Mouse (Mus musculus) forebrain, embryonic 10.5 days (tissue): ENCODE measurements around the gene Hamp2. TPM values are rescaled to one million over a fixed set of nuclear protein-coding genes. Genes with fewer than 3 reads are reported as not detected.

Experiments used
- DNase-seq: peaks from one replicate; pipeline ENCODE4 v3.0.0-alpha.2; 2017; ENCODE audit warnings: low spot score; ENCODE audit errors: extremely low spot score
- H3K27ac ChIP-seq: fragments of 300-500 bp; sonication (generic); 2 replicates; pipeline ENCODE4 v1.5.1; 2016; ENCODE audit warnings: mild to moderate bottlenecking
- H3K27me3 ChIP-seq: fragments of 300-500 bp; sonication (generic); 2 replicates; pipeline ENCODE4 v1.6.1; 2016; ENCODE audit warnings: mild to moderate bottlenecking; ENCODE audit not compliant: poor library complexity, severe bottlenecking
- H3K36me3 ChIP-seq: fragments of 300-500 bp; sonication (generic); replicated peaks from 2 replicates; pipeline ENCODE4 v1.6.1; 2016; ENCODE audit warnings: mild to moderate bottlenecking, moderate library complexity
- H3K4me1 ChIP-seq: fragments of 300-500 bp; sonication (generic); 2 replicates; pipeline ENCODE4 v1.6.1; 2016
- H3K4me3 ChIP-seq: fragments of 300-500 bp; sonication (generic); 2 replicates; pipeline ENCODE4 v1.5.1; 2016; ENCODE audit warnings: mild to moderate bottlenecking, moderate library complexity
- H3K9me3 ChIP-seq: fragments of 300-500 bp; sonication (generic); 2 replicates; pipeline ENCODE4 v1.6.1; 2016; ENCODE audit warnings: mild to moderate bottlenecking, moderate library complexity
- WGBS: fragments of 180-500 bp; shearing (Covaris S2); methylation state at CpG from one replicate; pipeline ENCODE4 v1.1.7; 2016; 5-methylcytosine and 5-hydroxymethylcytosine counted together
- polyA plus RNA-seq: library from polyadenylated mRNA; unstranded; fragments of >200 nt; fragmentation: Nextera tagmentation; extraction: Ambion mirVana; gene quantifications from 2 replicates; pipeline ENCODE4 v1.2.1, GENCODE M21; 2016

Hamp2 gene
- polyA plus RNA-seq, 1 experiment from 2014 or later = not detected

DNA sequence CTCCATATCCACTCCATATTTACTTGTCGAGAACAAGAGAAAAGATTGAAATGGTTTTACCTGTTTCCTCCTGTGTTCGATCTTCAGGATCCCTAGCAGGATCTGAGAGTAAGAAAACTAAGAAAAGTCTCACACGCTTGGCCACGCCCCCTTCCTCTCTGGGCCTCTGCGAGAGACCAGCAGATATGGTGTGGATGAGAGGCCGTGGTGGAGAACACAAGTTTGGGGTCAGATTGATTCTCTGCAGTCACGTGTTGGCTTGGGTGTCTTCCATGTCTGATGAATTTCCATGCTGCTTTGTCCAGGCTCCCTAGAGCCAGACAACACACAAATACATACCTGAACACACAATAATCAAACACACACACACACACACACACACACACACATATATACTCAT lies 44.3 kb downstream of the Hamp2 start, which contains the start of gene Cd22:
Cd22 (minus strand) TSS at position 167 of the 400 bp plus-strand sequence.
- WGBS = 75% methylated on average over 7 of the region's 7 CpGs
- Histone ChIP-seq H3K9me3 (peaks cover 5% of the 10 kb centered on the region; the same call in 1 of the 2 replicates), H3K36me3 (no peaks in the 10 kb centered on the region)

DNA sequence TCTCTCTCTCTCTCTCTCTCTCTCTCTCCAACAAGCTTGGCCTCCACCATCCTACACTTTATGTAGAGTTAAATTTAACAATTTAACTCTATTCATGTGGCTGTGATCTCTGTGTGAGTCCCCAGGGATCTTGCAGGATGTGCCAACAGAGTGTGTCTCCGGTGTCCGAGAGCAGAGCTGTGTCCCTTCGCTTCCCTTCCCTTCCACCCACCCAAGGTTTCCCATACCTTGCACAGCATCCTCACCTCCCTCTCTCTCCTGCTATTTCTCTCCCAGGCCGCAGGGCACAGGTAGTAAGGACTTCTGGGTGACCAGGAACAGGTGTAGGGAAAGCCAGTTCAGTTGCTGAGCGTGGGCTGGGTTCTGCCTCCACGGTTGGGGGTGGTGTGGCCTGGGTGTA lies 45.5 kb downstream of the Hamp2 start:
- no peak for DNase-seq
- peaks cover 5% of the 10 kb centered on the region; the same call in 1 of the 2 replicates for H3K9me3 ChIP-seq
- WGBS = 85% methylated on average over 6 of the region's 6 CpGs
- H3K36me3 ChIP-seq = no peaks in the 10 kb centered on the region
- no peak overlapping the region for H3K4me3 ChIP-seq
- peaks cover under 1% of the 10 kb centered on the region; the same call in 1 of the 2 replicates for H3K27me3 ChIP-seq
- H3K27ac ChIP-seq = no peak overlapping the region
- no peaks in the 10 kb centered on the region for H3K4me1 ChIP-seq

More for the DNA sequence above, 44.3 kb downstream of the Hamp2 start, which contains the start of gene Cd22:
- Histone ChIP-seq H3K27ac (no peak within 1 kb of the TSS), H3K4me3 (no peak within 1 kb of the TSS), H3K27me3 (no peaks in the 10 kb centered on the region), H3K4me1 (no peaks in the 10 kb centered on the region)
- DNase-seq = no peak

DNA sequence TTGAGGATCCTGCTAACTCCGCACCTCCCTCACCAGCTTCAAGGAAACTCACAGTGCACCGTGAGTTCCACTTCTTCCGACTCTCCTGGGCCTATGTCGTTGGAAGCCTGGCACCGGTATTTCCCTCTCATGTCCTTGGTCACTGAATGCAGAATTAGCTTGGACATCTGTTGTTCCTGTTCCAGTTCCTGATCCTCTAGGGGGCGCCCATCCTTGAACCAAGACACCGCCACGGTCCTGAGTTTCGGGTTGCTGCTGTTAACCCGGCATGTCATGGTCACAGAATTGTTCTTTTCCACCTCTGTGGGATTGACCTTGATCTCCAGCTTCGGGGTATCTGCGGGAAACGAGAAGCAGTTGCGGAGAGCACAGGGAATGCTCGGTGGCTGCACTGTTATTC lies 51.4 kb downstream of the Hamp2 start:
- peak; percentile 56 for DNase-seq
- Histone ChIP-seq H3K27me3 (peaks cover 9% of the 10 kb centered on the region), H3K36me3 (no peaks in the 10 kb centered on the region), H3K4me1 (0 out of 2 replicates have a peak, but pooled peaks cover 3% of the 10 kb centered on the region), H3K4me3 (peak overlapping the region; percentile 25; the same call in 1 of the 2 replicates), H3K27ac (no peak overlapping the region), H3K9me3 (no peaks in the 10 kb centered on the region)
- WGBS = 29% methylated on average over 15 of the region's 15 CpGs

Other genes with a start within 250 kb of the Hamp2 start
- gene 2200002J24Rik, start 225.8 kb downstream of the Hamp2 start, polyA plus RNA-seq = not detected in 2 replicates
- gene Atp4a, start 212.5 kb downstream of the Hamp2 start, polyA plus RNA-seq = 1.1 and 1.4 TPM in 2 replicates
- gene Tmem147, start 195.1 kb downstream of the Hamp2 start, polyA plus RNA-seq = 154 and 158 TPM in 2 replicates
- 0.16 and 0.48 TPM in 2 replicates for gene Gapdhs, start 181.0 kb downstream of the Hamp2 start, polyA plus RNA-seq
- gene Sbsn, start 173.2 kb downstream of the Hamp2 start, polyA plus RNA-seq = 0.73 and 1.0 TPM in 2 replicates
- not detected in 2 replicates for gene Dmkn, start 160.9 kb downstream of the Hamp2 start, polyA plus RNA-seq
- gene Krtdap, start 136.8 kb downstream of the Hamp2 start, polyA plus RNA-seq = not detected in 2 replicates
- gene Ffar2, start 100.9 kb downstream of the Hamp2 start, polyA plus RNA-seq = not detected in 2 replicates
- not detected in 2 replicates for gene Ffar3, start 68.5 kb downstream of the Hamp2 start, polyA plus RNA-seq
- gene Ffar1, start 63.1 kb downstream of the Hamp2 start, polyA plus RNA-seq = not detected in 2 replicates
- not detected in 2 replicates for gene Cd22, start 44.3 kb downstream of the Hamp2 start, polyA plus RNA-seq
- gene Mag, start 9.8 kb downstream of the Hamp2 start, polyA plus RNA-seq = 0.35 and 0.38 TPM in 2 replicates
- gene Hamp, start 19.4 kb upstream of the Hamp2 start, polyA plus RNA-seq = not detected in 2 replicates
- 24.1 and 25.6 TPM in 2 replicates for gene Usf2, start 32.1 kb upstream of the Hamp2 start, polyA plus RNA-seq
- gene Lsr, start 48.8 kb upstream of the Hamp2 start, polyA plus RNA-seq = 41.9 and 45.9 TPM in 2 replicates
- 2.1 and 2.3 TPM in 2 replicates for gene Fam187b, start 49.1 kb upstream of the Hamp2 start, polyA plus RNA-seq
- 10.2 and 10.4 TPM in 2 replicates for gene Fxyd5, start 117.8 kb upstream of the Hamp2 start, polyA plus RNA-seq
- 0.36 and 1.1 TPM in 2 replicates for gene Fxyd7, start 126.8 kb upstream of the Hamp2 start, polyA plus RNA-seq
- 2.2 and 2.5 TPM in 2 replicates for gene Fxyd1, start 132.5 kb upstream of the Hamp2 start, polyA plus RNA-seq
- 0.58 and 0.68 TPM in 2 replicates for gene Lgi4, start 134.7 kb upstream of the Hamp2 start, polyA plus RNA-seq
- gene Fxyd3, start 152.0 kb upstream of the Hamp2 start, polyA plus RNA-seq = 1.9 and 2.8 TPM in 2 replicates
- 1.4 and 1.9 TPM in 2 replicates for gene Hpn, start 190.6 kb upstream of the Hamp2 start, polyA plus RNA-seq
- gene Scn1b, start 202.3 kb upstream of the Hamp2 start, polyA plus RNA-seq = 0.25 and 0.55 TPM in 2 replicates
- 74.5 and 79.7 TPM in 2 replicates for gene Gramd1a, start 231.2 kb upstream of the Hamp2 start, polyA plus RNA-seq